Mouse (Mus musculus): Measurements from ENCODE around the gene Gpx6. TPM values are rescaled to one million over a fixed set of nuclear protein-coding genes. Genes with fewer than 3 reads are reported as not detected.

Gpx6 gene
- polyA plus RNA-seq, 1 experiment from 2014 or later: 0.41 TPM

DNA sequence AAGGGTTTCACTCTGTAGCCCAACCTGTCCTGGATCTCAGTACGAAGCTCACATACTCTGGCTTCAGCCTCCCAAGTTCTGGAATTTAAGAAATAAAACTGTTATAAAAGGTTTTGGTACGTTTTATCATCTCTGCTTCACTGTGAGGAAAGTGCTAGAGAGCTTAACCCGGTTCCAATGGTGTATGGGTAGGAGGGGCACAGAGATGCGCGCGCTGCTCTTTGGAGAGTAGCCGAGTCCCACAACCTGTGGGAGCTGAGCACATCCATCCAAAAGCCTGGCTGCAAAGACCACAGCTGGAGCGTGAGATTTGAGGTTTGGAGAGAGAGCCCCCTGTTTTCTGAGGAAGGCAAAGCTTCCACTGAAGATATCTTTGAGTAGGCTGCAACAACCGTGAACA lies 15.5 kb downstream of the Gpx6 start:
- Histone ChIP-seq H3K9me3 (replicated peaks; ENCODE audit: control insufficient read depth, low read length) (no peaks in the 10 kb centered on the region), H3K27me3 (ENCODE audit: control insufficient read depth, insufficient read depth, low read length) (no peaks in the 10 kb centered on the region), H3K4me3 (ENCODE audit: low read depth, low read length) (peak overlapping the region; percentile 32), H3K36me3 (replicated peaks; ENCODE audit: control insufficient read depth, insufficient read depth, low read depth, low read length) (no peaks in the 10 kb centered on the region), H3K4me2 (ENCODE audit: low read depth, low read length) (peak overlapping the region; percentile 33), H3K4me1 (ENCODE audit: control insufficient read depth, insufficient read depth, low read length) (no peaks in the 10 kb centered on the region), H3K9ac (replicated peaks; ENCODE audit: low read length) (peak overlapping the region; percentile 4; the same call in 1 of the 2 replicates), H3K27ac (replicated peaks; ENCODE audit: low read depth, low read length) (no peak overlapping the region)
- DNase-seq (ENCODE audit: low spot score) (peak; percentile 69), ATAC-seq (replicated peaks; ENCODE audit: insufficient number of reproducible peaks, low FRiP score, low TSS enrichment, low read depth) (0 out of 2 replicates have a peak, but pooled peaks have one; percentile 70)
- 0% methylated on average over 9 of the region's 9 CpGs for WGBS

DNA sequence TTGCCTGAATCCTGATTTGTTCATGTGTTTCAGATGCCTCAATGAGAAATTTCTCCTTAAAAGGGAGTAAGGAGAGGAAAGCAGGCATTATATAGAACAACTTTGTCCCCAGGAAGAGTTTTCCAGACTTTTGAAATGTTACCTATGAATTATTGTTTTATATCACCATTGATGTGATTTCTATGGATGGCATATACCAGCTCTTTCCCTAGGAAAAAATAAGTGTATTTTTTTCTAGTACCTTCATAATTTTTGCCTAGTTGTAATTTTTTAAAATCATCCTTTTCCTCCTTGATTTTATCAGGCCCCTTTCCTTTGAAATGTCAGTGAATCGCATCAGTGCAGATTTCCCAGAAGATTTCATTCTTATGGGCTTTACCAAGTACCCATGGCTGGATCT lies 34.7 kb downstream of the Gpx6 start, which contains the start of gene Olfr1367:
TSS of gene Olfr1367 (plus strand) at position 301 of the 400 bp plus-strand sequence.
- DNase-seq (ENCODE audit: low spot score): no peak
- Histone ChIP-seq H3K4me3 (ENCODE audit: low read depth, low read length) (no peak within 1 kb of the TSS), H3K36me3 (replicated peaks; ENCODE audit: control insufficient read depth, insufficient read depth, low read depth, low read length) (no peaks in the 10 kb centered on the region), H3K4me2 (ENCODE audit: low read depth, low read length) (no peak within 1 kb of the TSS), H3K4me1 (ENCODE audit: control insufficient read depth, insufficient read depth, low read length) (no peaks in the 10 kb centered on the region), H3K27me3 (ENCODE audit: control insufficient read depth, insufficient read depth, low read length) (no peaks in the 10 kb centered on the region), H3K9ac (replicated peaks; ENCODE audit: low read length) (no peak within 1 kb of the TSS), H3K9me3 (replicated peaks; ENCODE audit: control insufficient read depth, low read length) (no peaks in the 10 kb centered on the region), H3K27ac (replicated peaks; ENCODE audit: low read depth, low read length) (no peak within 1 kb of the TSS)
- no peak for ATAC-seq (replicated peaks; ENCODE audit: insufficient number of reproducible peaks, low FRiP score, low TSS enrichment, low read depth)
- 94% methylated on average over 1 of the region's 1 CpGs for WGBS

DNA sequence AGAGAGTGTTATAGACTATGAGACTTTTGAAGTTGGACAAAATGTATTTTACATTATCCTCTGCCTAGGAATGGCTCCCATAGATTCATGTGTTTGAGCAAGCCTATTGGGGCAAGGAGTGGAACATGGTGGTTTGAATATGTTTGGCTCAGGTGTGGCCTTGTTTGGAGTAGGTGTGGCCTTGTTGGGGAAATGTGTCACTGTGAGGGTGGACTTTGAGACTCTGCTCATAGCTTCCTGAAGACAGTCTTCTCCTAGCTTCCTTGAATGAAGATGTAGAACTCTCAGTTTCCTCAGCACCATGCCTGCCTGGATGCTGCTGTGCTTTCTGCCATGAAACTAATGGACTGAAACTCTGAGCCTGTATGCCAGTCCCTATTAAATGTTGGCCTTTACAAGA lies 38.7 kb downstream of the Gpx6 start:
- H3K4me3 ChIP-seq (ENCODE audit: low read depth, low read length): no peak overlapping the region
- H3K9me3 ChIP-seq (replicated peaks; ENCODE audit: control insufficient read depth, low read length): no peaks in the 10 kb centered on the region
- ATAC-seq (replicated peaks; ENCODE audit: insufficient number of reproducible peaks, low FRiP score, low TSS enrichment, low read depth) (no peak), DNase-seq (ENCODE audit: low spot score) (no peak)
- H3K36me3 ChIP-seq (replicated peaks; ENCODE audit: control insufficient read depth, insufficient read depth, low read depth, low read length): no peaks in the 10 kb centered on the region
- no peak overlapping the region for H3K4me2 ChIP-seq (ENCODE audit: low read depth, low read length)
- no peak overlapping the region for H3K9ac ChIP-seq (replicated peaks; ENCODE audit: low read length)
- no peaks in the 10 kb centered on the region for H3K4me1 ChIP-seq (ENCODE audit: control insufficient read depth, insufficient read depth, low read length)
- H3K27me3 ChIP-seq (ENCODE audit: control insufficient read depth, insufficient read depth, low read length): no peaks in the 10 kb centered on the region
- H3K27ac ChIP-seq (replicated peaks; ENCODE audit: low read depth, low read length): no peak overlapping the region

DNA sequence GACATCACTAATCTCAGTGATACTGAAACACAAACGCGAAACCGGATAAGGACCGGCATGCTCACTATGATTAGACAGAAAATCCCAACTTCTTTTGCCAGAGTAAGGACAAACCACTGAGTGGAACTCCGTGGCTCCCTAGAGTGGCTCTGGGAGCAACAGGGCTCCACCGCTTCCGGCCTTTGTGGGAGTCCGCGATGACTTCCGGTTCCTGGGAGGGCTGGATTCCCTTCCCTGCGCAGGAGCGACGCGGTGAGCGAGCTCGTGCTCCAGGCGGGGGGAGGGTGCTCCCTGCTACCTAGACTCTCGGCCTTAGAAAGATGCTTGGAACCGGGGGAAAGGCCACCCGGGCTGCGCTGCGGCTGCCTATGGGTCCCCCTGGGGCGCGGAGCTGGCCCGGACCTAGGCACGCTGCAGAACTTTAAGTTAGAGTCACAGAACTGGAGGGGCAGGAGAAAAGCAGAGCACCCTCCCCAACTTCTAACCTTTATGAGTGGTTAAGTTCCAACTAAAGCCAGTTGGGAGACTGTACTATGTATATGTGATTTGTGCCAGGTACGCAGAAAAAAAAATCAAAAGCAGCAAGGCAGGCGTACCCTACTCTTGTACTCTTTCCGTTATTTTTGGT lies 50.8 kb downstream of the Gpx6 start, which contains the start of gene Zscan12:
TSS of gene Zscan12 (plus strand) at position 200 of the 628 bp plus-strand sequence.
- WGBS: 1% methylated on average over 26 of the region's 29 CpGs

DNA sequence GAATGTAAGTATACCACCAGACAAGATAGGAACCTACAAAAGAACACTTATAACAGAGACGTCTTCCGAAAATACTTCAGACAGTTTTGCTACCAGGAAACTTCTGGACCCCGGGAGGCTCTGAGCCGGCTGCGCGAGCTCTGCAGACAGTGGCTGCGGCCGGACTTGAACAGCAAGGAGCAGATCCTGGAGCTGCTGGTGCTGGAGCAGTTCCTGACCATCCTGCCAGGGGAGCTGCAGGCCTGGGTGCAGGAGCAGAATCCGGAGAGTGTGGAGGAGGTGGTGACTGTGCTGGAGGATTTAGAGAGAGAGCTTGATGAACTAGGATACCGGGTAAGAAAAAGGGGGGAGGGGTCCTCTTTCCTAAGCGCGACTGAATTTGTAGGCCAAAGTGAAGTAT lies 51.8 kb downstream of the Gpx6 start:
- H3K9ac ChIP-seq (replicated peaks; ENCODE audit: low read length): peak overlapping the region; percentile 54
- DNase-seq (ENCODE audit: low spot score) (no peak), ATAC-seq (replicated peaks; ENCODE audit: insufficient number of reproducible peaks, low FRiP score, low TSS enrichment, low read depth) (no peak)
- no peak overlapping the region for H3K27ac ChIP-seq (replicated peaks; ENCODE audit: low read depth, low read length)
- no peaks in the 10 kb centered on the region for H3K9me3 ChIP-seq (replicated peaks; ENCODE audit: control insufficient read depth, low read length)
- no peaks in the 10 kb centered on the region for H3K4me1 ChIP-seq (ENCODE audit: control insufficient read depth, insufficient read depth, low read length)
- H3K27me3 ChIP-seq (ENCODE audit: control insufficient read depth, insufficient read depth, low read length): no peaks in the 10 kb centered on the region
- 65% methylated on average over 12 of the region's 12 CpGs for WGBS
- peak overlapping the region; percentile 57 for H3K4me3 ChIP-seq (ENCODE audit: low read depth, low read length)
- peak overlapping the region; percentile 58 for H3K4me2 ChIP-seq (ENCODE audit: low read depth, low read length)
- H3K36me3 ChIP-seq (replicated peaks; ENCODE audit: control insufficient read depth, insufficient read depth, low read depth, low read length): no peaks in the 10 kb centered on the region; the same call in 1 of the 2 replicates

More for the DNA sequence above, 50.8 kb downstream of the Gpx6 start, which contains the start of gene Zscan12:
- H3K9me3 ChIP-seq (replicated peaks; ENCODE audit: control insufficient read depth, low read length): no peaks in the 10 kb centered on the region
- no peaks in the 10 kb centered on the region for H3K27me3 ChIP-seq (ENCODE audit: control insufficient read depth, insufficient read depth, low read length)
- no peaks in the 10 kb centered on the region for H3K36me3 ChIP-seq (replicated peaks; ENCODE audit: control insufficient read depth, insufficient read depth, low read depth, low read length)
- H3K27ac ChIP-seq (replicated peaks; ENCODE audit: low read depth, low read length): 0 out of 2 replicates have a peak within 1 kb of the TSS, but pooled peaks have one; percentile 22
- peak within 1 kb of the TSS; percentile 57 for H3K4me3 ChIP-seq (ENCODE audit: low read depth, low read length)
- peak within 1 kb of the TSS; percentile 58 for H3K4me2 ChIP-seq (ENCODE audit: low read depth, low read length)
- peak within 1 kb of the TSS; percentile 94 for H3K9ac ChIP-seq (replicated peaks; ENCODE audit: low read length)
- H3K4me1 ChIP-seq (ENCODE audit: control insufficient read depth, insufficient read depth, low read length): no peaks in the 10 kb centered on the region
- ATAC-seq (replicated peaks; ENCODE audit: insufficient number of reproducible peaks, low FRiP score, low TSS enrichment, low read depth) (peak; percentile 99), DNase-seq (ENCODE audit: low spot score) (peak; percentile 98)

DNA sequence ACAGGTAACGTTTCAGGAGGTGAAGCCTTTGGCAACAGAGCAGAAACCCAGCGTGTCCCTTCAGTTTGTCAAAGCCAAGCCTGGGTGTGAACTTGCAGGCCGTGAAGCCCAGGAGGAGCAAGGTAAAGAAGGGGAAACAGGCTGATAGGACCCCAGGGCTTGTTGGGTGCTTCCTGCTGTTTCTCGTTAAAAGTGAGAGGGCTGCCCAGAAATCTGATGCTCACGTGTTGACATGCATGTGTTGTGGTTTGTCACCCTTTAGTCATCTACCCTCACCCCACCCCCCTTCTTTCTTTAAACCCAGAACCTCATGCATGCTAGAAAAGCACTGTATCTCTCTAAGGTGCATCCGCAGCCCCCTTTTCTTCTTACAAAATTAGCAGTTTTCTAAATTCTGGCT lies 54.7 kb downstream of the Gpx6 start:
- Histone ChIP-seq H3K36me3 (replicated peaks; ENCODE audit: control insufficient read depth, insufficient read depth, low read depth, low read length) (peaks cover 9% of the 10 kb centered on the region; the same call in 1 of the 2 replicates), H3K4me2 (ENCODE audit: low read depth, low read length) (no peak overlapping the region), H3K4me3 (ENCODE audit: low read depth, low read length) (no peak overlapping the region), H3K9me3 (replicated peaks; ENCODE audit: control insufficient read depth, low read length) (no peaks in the 10 kb centered on the region), H3K4me1 (ENCODE audit: control insufficient read depth, insufficient read depth, low read length) (no peaks in the 10 kb centered on the region), H3K27ac (replicated peaks; ENCODE audit: low read depth, low read length) (no peak overlapping the region), H3K27me3 (ENCODE audit: control insufficient read depth, insufficient read depth, low read length) (no peaks in the 10 kb centered on the region), H3K9ac (replicated peaks; ENCODE audit: low read length) (no peak overlapping the region)
- WGBS: 71% methylated on average over 6 of the region's 6 CpGs
- DNase-seq (ENCODE audit: low spot score) (no peak), ATAC-seq (replicated peaks; ENCODE audit: insufficient number of reproducible peaks, low FRiP score, low TSS enrichment, low read depth) (no peak)

Other genes starting within 250 kb of the Gpx6 start
- not detected in 2 replicates for gene Olfr1370, start 237.2 kb upstream of the Gpx6 start, polyA plus RNA-seq (2014; fragmentation: Nextera tagmentation; extraction: Ambion mirVana)
- not detected in 2 replicates for gene Olfr1369-ps1, start 200.6 kb upstream of the Gpx6 start, polyA plus RNA-seq (2014; fragmentation: Nextera tagmentation; extraction: Ambion mirVana)
- gene Olfr263, start 182.5 kb upstream of the Gpx6 start, polyA plus RNA-seq (2014; fragmentation: Nextera tagmentation; extraction: Ambion mirVana): not detected in 2 replicates
- not detected in 2 replicates for gene Olfr1368, start 166.3 kb upstream of the Gpx6 start, polyA plus RNA-seq (2014; fragmentation: Nextera tagmentation; extraction: Ambion mirVana)
- gene Trim27, start 132.7 kb upstream of the Gpx6 start, polyA plus RNA-seq (2014; fragmentation: Nextera tagmentation; extraction: Ambion mirVana): 148 and 160 TPM in 2 replicates
- not detected in 2 replicates for gene Gpx5, start 19.4 kb upstream of the Gpx6 start, polyA plus RNA-seq (2014; fragmentation: Nextera tagmentation; extraction: Ambion mirVana)
- not detected in 2 replicates for gene Olfr1367, start 34.8 kb downstream of the Gpx6 start, polyA plus RNA-seq (2014; fragmentation: Nextera tagmentation; extraction: Ambion mirVana)
- 20.5 and 21.5 TPM in 2 replicates for gene Zscan12, start 50.7 kb downstream of the Gpx6 start, polyA plus RNA-seq (2014; fragmentation: Nextera tagmentation; extraction: Ambion mirVana)
- gene Zkscan3, start 90.6 kb downstream of the Gpx6 start, polyA plus RNA-seq (2014; fragmentation: Nextera tagmentation; extraction: Ambion mirVana): 84.9 and 89.5 TPM in 2 replicates
- gene Pgbd1, start 128.9 kb downstream of the Gpx6 start, polyA plus RNA-seq (2014; fragmentation: Nextera tagmentation; extraction: Ambion mirVana): 5.6 and 6.2 TPM in 2 replicates
- 17.9 and 19.3 TPM in 2 replicates for gene Zscan26, start 141.6 kb downstream of the Gpx6 start, polyA plus RNA-seq (2014; fragmentation: Nextera tagmentation; extraction: Ambion mirVana)
- gene Nkapl, start 156.4 kb downstream of the Gpx6 start, polyA plus RNA-seq (2014; fragmentation: Nextera tagmentation; extraction: Ambion mirVana): 1.9 and 3.1 TPM in 2 replicates
- 3.8 and 4.2 TPM in 2 replicates for gene Zkscan4, start 166.8 kb downstream of the Gpx6 start, polyA plus RNA-seq (2014; fragmentation: Nextera tagmentation; extraction: Ambion mirVana)
- not detected in 2 replicates for gene Gm10065, start 167.3 kb downstream of the Gpx6 start, polyA plus RNA-seq (2014; fragmentation: Nextera tagmentation; extraction: Ambion mirVana)
- 0.35 and 0.41 TPM in 2 replicates for gene AK157302, start 183.1 kb downstream of the Gpx6 start, polyA plus RNA-seq (2014; fragmentation: Nextera tagmentation; extraction: Ambion mirVana)
- gene Gm11273, start 189.3 kb downstream of the Gpx6 start, polyA plus RNA-seq (2014; fragmentation: Nextera tagmentation; extraction: Ambion mirVana): 1.9 and 5.2 TPM in 2 replicates
- 8.7 and 11.9 TPM in 2 replicates for gene Zkscan8, start 219.0 kb downstream of the Gpx6 start, polyA plus RNA-seq (2014; fragmentation: Nextera tagmentation; extraction: Ambion mirVana)
- 0.13 and 0.24 TPM in 2 replicates for gene Olfr1366, start 230.7 kb downstream of the Gpx6 start, polyA plus RNA-seq (2014; fragmentation: Nextera tagmentation; extraction: Ambion mirVana)
- not detected in 2 replicates for gene Olfr1535, start 247.8 kb downstream of the Gpx6 start, polyA plus RNA-seq (2014; fragmentation: Nextera tagmentation; extraction: Ambion mirVana)

All from embryonic facial prominence, embryonic 11.5 days (tissue).